In the genomic region with DNA sequence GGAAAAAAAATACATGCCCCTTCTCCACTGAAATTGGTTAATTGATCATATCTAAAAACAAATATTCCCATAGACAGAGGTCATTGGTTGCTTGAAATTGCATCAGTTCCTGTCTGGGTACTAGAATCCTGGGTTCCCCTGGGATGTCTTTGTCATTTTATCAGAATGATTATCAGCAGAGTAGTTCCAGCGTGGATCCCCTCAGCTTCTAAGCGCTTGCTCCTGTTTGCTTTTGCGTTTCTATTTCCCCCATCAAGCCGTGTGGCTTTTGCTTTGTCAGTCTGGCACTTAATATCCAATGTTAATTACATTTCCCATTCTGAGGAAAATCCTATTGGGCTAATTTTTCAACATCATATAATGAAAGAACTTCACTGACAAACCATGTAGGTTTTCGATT, we compare ENCODE assay signal across 18 mouse cellular contexts.
A peak's percentile ranks its signal among the peaks of the same experiment; 100 is the strongest.
DNase-seq lines count a peak whose midpoint lies in the region; ATAC-seq lines count a peak whose summit lies in the region.
"Had no signal": no experiment of that assay in that cellular context is flagged by ENCODE, and none has a peak within 500 bp of the region (broad histone marks: within the 10 kb centered on the region; RNA-seq: fewer than 3 reads in every experiment).

No protein-coding gene starts in this region.

- 48% methylated on average over 5 of the region's 5 CpGs for WGBS in forebrain, embryonic 13.5 days
- WGBS in forebrain, embryonic 10.5 days = 71% methylated on average over 5 of the region's 5 CpGs
- WGBS in neural tube, embryonic 13.5 days = 40% methylated on average over 5 of the region's 5 CpGs
- WGBS in midbrain, embryonic 13.5 days = 34% methylated on average over 5 of the region's 5 CpGs
- WGBS in neural tube, embryonic 15.5 days = 41% methylated on average over 5 of the region's 5 CpGs

- H3K36me3 ChIP-seq in forebrain, embryonic 13.5 days (ENCODE audit: poor library complexity, severe bottlenecking) = no peaks in the 10 kb centered on the region
- H3K36me3 ChIP-seq in forebrain, embryonic 10.5 days (replicated peaks) = no peaks in the 10 kb centered on the region
- no peaks in the 10 kb centered on the region for H3K36me3 ChIP-seq in neural tube, embryonic 13.5 days
- no peaks in the 10 kb centered on the region for H3K36me3 ChIP-seq in midbrain, embryonic 13.5 days
- H3K36me3 ChIP-seq in neural tube, embryonic 15.5 days = no peaks in the 10 kb centered on the region
- H3K36me3 ChIP-seq: embryonic facial prominence, embryonic 15.5 days had no signal

- no peak overlapping the region for H3K4me3 ChIP-seq in forebrain, embryonic 13.5 days
- no peak overlapping the region for H3K4me3 ChIP-seq in forebrain, embryonic 10.5 days
- H3K4me3 ChIP-seq in neural tube, embryonic 13.5 days = no peak overlapping the region
- peak overlapping the region; percentile 20 for H3K4me3 ChIP-seq in midbrain, embryonic 13.5 days (replicated peaks)
- H3K4me3 ChIP-seq in neural tube, embryonic 15.5 days (replicated peaks) = no peak overlapping the region
- H3K4me3 ChIP-seq: embryonic facial prominence, embryonic 15.5 days had no signal

- H3K4me1 ChIP-seq in forebrain, embryonic 13.5 days = peaks cover 53% of the 10 kb centered on the region
- peaks cover 35% of the 10 kb centered on the region for H3K4me1 ChIP-seq in forebrain, embryonic 10.5 days
- H3K4me1 ChIP-seq in neural tube, embryonic 13.5 days (replicated peaks) = peaks cover 24% of the 10 kb centered on the region
- peaks cover 66% of the 10 kb centered on the region for H3K4me1 ChIP-seq in midbrain, embryonic 13.5 days (replicated peaks)
- H3K4me1 ChIP-seq in neural tube, embryonic 15.5 days = peaks cover 25% of the 10 kb centered on the region
- H3K4me1 ChIP-seq: embryonic facial prominence, embryonic 15.5 days had no signal

- H3K27me3 ChIP-seq in forebrain, embryonic 13.5 days = no peaks in the 10 kb centered on the region
- H3K27me3 ChIP-seq in forebrain, embryonic 10.5 days (ENCODE audit: poor library complexity, severe bottlenecking) = peaks cover 19% of the 10 kb centered on the region
- H3K27me3 ChIP-seq in neural tube, embryonic 13.5 days = no peaks in the 10 kb centered on the region
- H3K27me3 ChIP-seq in midbrain, embryonic 13.5 days = no peaks in the 10 kb centered on the region
- H3K27me3 ChIP-seq in neural tube, embryonic 15.5 days (replicated peaks) = no peaks in the 10 kb centered on the region
- H3K27me3 ChIP-seq: embryonic facial prominence, embryonic 15.5 days had no signal

- DNase-seq in forebrain, embryonic 10.5 days (ENCODE audit: extremely low spot score, low spot score) = no peak
- no peak for DNase-seq in neural tube, embryonic 10.5 days (ENCODE audit: extremely low spot score, low spot score)
- no peak for DNase-seq in spleen, adult 18-20 months
- DNase-seq in adrenal gland, adult (ENCODE audit: inconsistent age in 2 of 2, low spot score in 1 of 2) = no peak
- DNase-seq: adrenal gland, postnatal 14 days; cerebellum, adult 9-11 months; gastrocnemius, postnatal 14 days; kidney, adult 11 months; right cerebral cortex, postnatal 14 days; thymus, postnatal 14 days had no signal

- peak overlapping the region; percentile 12 for H3K4me2 ChIP-seq in forebrain, embryonic 13.5 days
- H3K4me2 ChIP-seq in neural tube, embryonic 13.5 days = peak overlapping the region; percentile 6
- peak overlapping the region; percentile 40 for H3K4me2 ChIP-seq in midbrain, embryonic 13.5 days (replicated peaks)
- peak overlapping the region; percentile 20 for H3K4me2 ChIP-seq in neural tube, embryonic 15.5 days
- H3K4me2 ChIP-seq: embryonic facial prominence, embryonic 15.5 days; heart, embryonic 11.5 days had no signal

- no peak overlapping the region for H3K9ac ChIP-seq in forebrain, embryonic 13.5 days
- H3K9ac ChIP-seq in neural tube, embryonic 13.5 days = no peak overlapping the region
- peak overlapping the region; percentile 52; the same call in 1 of the 2 replicates for H3K9ac ChIP-seq in midbrain, embryonic 13.5 days (replicated peaks)
- H3K9ac ChIP-seq in neural tube, embryonic 15.5 days (replicated peaks) = no peak overlapping the region
- H3K9ac ChIP-seq: embryonic facial prominence, embryonic 15.5 days had no signal

- H3K27ac ChIP-seq in forebrain, embryonic 13.5 days = no peak overlapping the region
- H3K27ac ChIP-seq in forebrain, embryonic 10.5 days = no peak overlapping the region
- no peak overlapping the region for H3K27ac ChIP-seq in neural tube, embryonic 13.5 days (replicated peaks)
- H3K27ac ChIP-seq in midbrain, embryonic 13.5 days = peak overlapping the region; percentile 20; the same call in 1 of the 2 replicates
- H3K27ac ChIP-seq in neural tube, embryonic 15.5 days (replicated peaks) = no peak overlapping the region
- H3K27ac ChIP-seq: embryonic facial prominence, embryonic 15.5 days; macrophage had no signal

- ATAC-seq in forebrain, embryonic 13.5 days = no peak
- ATAC-seq in neural tube, embryonic 13.5 days (ENCODE audit: low read depth) = no peak
- ATAC-seq in midbrain, embryonic 13.5 days = no peak
- no peak for ATAC-seq in neural tube, embryonic 15.5 days (ENCODE audit: low FRiP score)
- ATAC-seq: activated CD4-positive, CD25-positive, alpha-beta regulatory T cell, adult 4 months had no signal

- H3K9me3 ChIP-seq in forebrain, embryonic 13.5 days (replicated peaks) = no peaks in the 10 kb centered on the region
- H3K9me3 ChIP-seq in forebrain, embryonic 10.5 days = no peaks in the 10 kb centered on the region
- H3K9me3 ChIP-seq in neural tube, embryonic 13.5 days = no peaks in the 10 kb centered on the region
- no peaks in the 10 kb centered on the region for H3K9me3 ChIP-seq in midbrain, embryonic 13.5 days
- no peaks in the 10 kb centered on the region for H3K9me3 ChIP-seq in neural tube, embryonic 15.5 days (replicated peaks)
- H3K9me3 ChIP-seq: embryonic facial prominence, embryonic 15.5 days had no signal
